Mouse (Mus musculus) bone marrow, adult 2 months (tissue): ENCODE data around the gene Col13a1. TPM values are rescaled to one million over a fixed set of nuclear protein-coding genes. Genes with fewer than 3 reads are reported as not detected.

ENCODE experiments used
- H3K27ac ChIP-seq: fragments of 200-500 bp; 2 replicates; pipeline ENCODE4 v1.5.1; 2012; ENCODE audit warnings: low read depth, mild to moderate bottlenecking, control low read depth, inconsistent platforms, low read length; ENCODE audit not compliant: control insufficient read depth, poor library complexity, insufficient read depth
- H3K4me1 ChIP-seq: fragments of 200-500 bp; 2 replicates; pipeline ENCODE4 v1.6.1; 2011; ENCODE audit warnings: low read length; ENCODE audit not compliant: control insufficient read depth, insufficient read depth
- H3K4me3 ChIP-seq: fragments of 200-500 bp; replicated peaks from 2 replicates; pipeline ENCODE3; 2011; ENCODE audit warnings: mild to moderate bottlenecking, low read depth, low read length, control low read depth; ENCODE audit not compliant: control insufficient read depth
- CTCF ChIP-seq: fragments of 200-500 bp; IDR thresholded peaks from 2 replicates; pipeline ENCODE4 v1.5.1; 2011; ENCODE audit warnings: low read length, control low read depth; ENCODE audit not compliant: control insufficient read depth, insufficient read depth
- POLR2A ChIP-seq: fragments of 200-500 bp; IDR thresholded peaks from 2 replicates; pipeline ENCODE4 v1.6.1; 2011; ENCODE audit warnings: low read depth, mild to moderate bottlenecking, control low read depth, low read length, borderline replicate concordance; ENCODE audit not compliant: control insufficient read depth
- WGBS: fragments of 180-500 bp; shearing (Covaris S2); methylation state at CpG from one replicate; pipeline ENCODE4 v1.1.7; 2018; 5-methylcytosine and 5-hydroxymethylcytosine counted together
- polyA plus RNA-seq: library from polyadenylated mRNA; stranded (reverse); fragments of >200 nt; gene quantifications from 2 replicates; pipeline ENCODE4 v1.2.4, GENCODE M21; 2011; ENCODE audit warnings: low replicate concordance; ENCODE audit not compliant: missing spikeins, insufficient read depth, insufficient read length

The Col13a1 gene
- polyA plus RNA-seq, 1 experiment: not detected

GRCm38 (mm10) chr10:61866045-61866580, 112.8 kb downstream of the Col13a1 start:
- TF ChIP-seq POLR2A (no peak), CTCF (no peak)
- H3K27ac ChIP-seq: no peak overlapping the region
- WGBS: 75% methylated on average over 11 of the region's 11 CpGs

GRCm38 (mm10) chr10:61859451-61859850, 119.5 kb downstream of the Col13a1 start:
- Histone ChIP-seq H3K4me3 (no peak overlapping the region), H3K4me1 (no peaks in the 10 kb centered on the region), H3K27ac (no peak overlapping the region)
- 89% methylated on average over 2 of the region's 2 CpGs for WGBS
- TF ChIP-seq POLR2A: no peak
- TF ChIP-seq CTCF: no peak

More at GRCm38 (mm10) chr10:61866045-61866580, 112.8 kb downstream of the Col13a1 start:
- Histone ChIP-seq H3K4me3 (no peak overlapping the region), H3K4me1 (no peaks in the 10 kb centered on the region)

DNA sequence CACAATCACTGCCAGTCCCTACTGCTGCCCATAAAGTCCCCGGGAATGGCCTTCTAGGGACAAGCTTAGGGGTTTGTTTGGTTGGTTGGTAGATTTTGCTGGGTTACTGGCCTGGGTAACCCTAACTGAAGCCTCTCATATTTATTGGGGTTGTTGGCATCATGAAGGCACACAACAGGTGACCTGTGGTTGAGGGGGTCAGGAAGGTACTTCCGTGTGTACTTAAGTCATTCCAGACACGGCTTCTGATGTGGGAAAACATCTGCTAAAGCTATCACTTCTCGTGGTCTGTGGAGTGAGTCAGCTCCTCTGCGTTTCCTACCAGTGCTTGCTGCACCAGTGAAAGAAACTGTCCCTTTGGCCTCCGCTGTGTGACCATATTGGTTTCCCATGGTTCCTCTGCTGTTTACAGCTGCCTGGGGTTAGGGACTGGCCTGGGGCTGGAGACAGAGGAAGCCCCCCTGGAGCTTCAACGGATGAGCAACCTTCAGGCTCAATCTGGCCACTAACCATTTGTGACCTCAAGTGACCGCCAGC, 123.7 kb downstream of the Col13a1 start:
- no peak for TF ChIP-seq CTCF
- no peak for TF ChIP-seq POLR2A
- no peak overlapping the region for H3K27ac ChIP-seq
- H3K4me3 ChIP-seq: no peak overlapping the region
- 14% methylated on average over 8 of the region's 8 CpGs for WGBS
- H3K4me1 ChIP-seq: no peaks in the 10 kb centered on the region

DNA sequence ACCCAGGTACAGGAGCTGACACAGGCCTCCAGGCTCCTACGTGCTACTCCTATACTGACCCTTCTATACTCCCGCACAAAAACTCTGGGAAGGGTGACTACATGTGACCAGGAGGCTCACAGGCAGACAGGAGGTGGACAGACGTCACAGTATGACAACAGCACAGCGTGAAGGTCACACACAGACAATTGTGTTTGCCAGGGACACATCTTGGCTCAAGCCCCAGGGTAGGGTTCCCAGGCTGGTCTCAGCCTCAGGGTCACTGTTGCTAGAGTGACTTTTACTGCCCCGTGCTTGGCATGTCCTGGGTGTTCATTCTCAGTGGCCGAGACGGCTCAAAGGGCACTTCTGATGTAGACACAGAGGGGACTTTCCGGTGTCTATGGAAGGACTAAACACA, 126.1 kb downstream of the Col13a1 start:
- no peak overlapping the region for H3K4me3 ChIP-seq
- H3K27ac ChIP-seq: no peak overlapping the region
- no peaks in the 10 kb centered on the region for H3K4me1 ChIP-seq
- WGBS: 85% methylated on average over 8 of the region's 8 CpGs
- no peak for TF ChIP-seq CTCF
- TF ChIP-seq POLR2A: no peak

- H3K27ac ChIP-seq: no peak overlapping the region
- 79% methylated on average over 6 of the region's 6 CpGs for WGBS
- no peaks in the 10 kb centered on the region for H3K4me1 ChIP-seq
- H3K4me3 ChIP-seq: no peak overlapping the region
- TF ChIP-seq CTCF (no peak), POLR2A (no peak)
Observed at GRCm38 (mm10) chr10:61848553-61848952, 130.4 kb downstream of the Col13a1 start.

DNA sequence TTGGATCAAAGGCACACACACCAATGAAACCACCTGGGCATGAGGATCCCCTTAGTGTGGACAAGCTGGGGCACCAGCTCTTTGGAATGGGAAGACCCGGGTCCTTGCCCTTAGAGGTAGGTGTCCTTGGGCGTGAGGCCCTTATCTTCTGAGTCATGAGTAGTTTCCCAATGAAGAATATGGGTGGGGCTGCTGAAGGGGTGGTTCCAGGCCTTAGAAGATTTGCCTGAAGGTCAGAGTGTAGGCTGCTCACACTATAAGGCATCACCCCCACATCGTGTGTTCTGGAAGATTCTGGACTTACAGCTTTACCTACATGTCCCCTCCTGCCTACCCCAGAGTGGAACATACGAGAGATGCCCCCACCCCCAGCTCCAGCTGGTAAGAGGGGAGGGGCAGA, 133.4 kb downstream of the Col13a1 start:
- 59% methylated on average over 4 of the region's 4 CpGs for WGBS
- Histone ChIP-seq H3K4me1 (no peaks in the 10 kb centered on the region), H3K27ac (no peak overlapping the region), H3K4me3 (no peak overlapping the region)
- no peak for TF ChIP-seq CTCF
- TF ChIP-seq POLR2A: no peak

- H3K4me1 ChIP-seq: no peaks in the 10 kb centered on the region
- TF ChIP-seq CTCF: no peak
- TF ChIP-seq POLR2A: no peak
- WGBS: 64% methylated on average over 7 of the region's 7 CpGs
Observed at GRCm38 (mm10) chr10:61844475-61844874, 134.4 kb downstream of the Col13a1 start.

DNA sequence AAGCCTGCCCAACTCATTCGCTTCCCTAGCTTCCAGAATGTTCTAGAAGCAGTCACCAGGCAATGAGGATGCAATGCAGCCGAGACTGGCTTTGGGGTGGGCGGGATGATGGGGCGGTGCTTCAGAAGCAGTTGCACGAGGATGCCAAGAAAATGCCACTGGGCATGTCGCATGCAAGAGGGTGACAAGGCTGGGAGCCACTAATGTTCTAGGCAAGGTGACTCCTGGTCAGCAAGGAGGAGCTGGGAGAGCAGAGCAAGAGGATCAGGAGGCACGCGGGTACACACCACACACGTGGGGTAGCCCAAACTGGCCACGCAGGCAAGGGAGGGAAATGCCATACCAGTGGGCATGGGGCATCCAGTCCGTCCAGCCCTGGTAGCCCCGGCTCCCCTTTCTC, 136.6 kb downstream of the Col13a1 start:
- no peaks in the 10 kb centered on the region for H3K4me1 ChIP-seq
- no peak overlapping the region for H3K4me3 ChIP-seq
- TF ChIP-seq POLR2A (no peak), CTCF (no peak)
- 78% methylated on average over 12 of the region's 12 CpGs for WGBS
- no peak overlapping the region for H3K27ac ChIP-seq

More at GRCm38 (mm10) chr10:61844475-61844874, 134.4 kb downstream of the Col13a1 start:
- H3K4me3 ChIP-seq: no peak overlapping the region
- H3K27ac ChIP-seq: no peak overlapping the region

DNA sequence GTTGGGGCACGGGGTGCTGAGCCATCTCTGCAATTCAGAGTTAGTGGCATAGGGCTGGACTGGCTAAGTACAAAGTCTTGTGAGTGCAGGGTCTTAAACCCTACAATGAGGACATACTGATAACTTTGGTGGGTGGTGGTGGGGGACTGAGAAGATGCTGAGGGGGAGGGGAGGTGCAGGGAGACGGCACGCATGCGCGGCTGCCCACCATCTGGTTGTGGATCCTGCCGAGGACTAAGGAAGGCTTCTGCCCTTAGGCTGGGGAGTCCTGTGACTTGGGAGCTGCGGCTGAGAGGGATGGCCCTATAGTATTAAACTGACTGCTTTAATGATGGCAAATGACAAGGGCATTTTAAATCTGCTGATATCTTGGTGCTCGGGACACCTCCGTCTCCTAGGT, 139.6 kb downstream of the Col13a1 start:
- Histone ChIP-seq H3K4me3 (no peak overlapping the region), H3K27ac (no peak overlapping the region), H3K4me1 (no peaks in the 10 kb centered on the region)
- TF ChIP-seq POLR2A (no peak), CTCF (no peak)
- 78% methylated on average over 9 of the region's 9 CpGs for WGBS
